Mouse (Mus musculus): Measurements from ENCODE around the gene Cdc42se2. TPM values are rescaled to one million over a fixed set of nuclear protein-coding genes. Genes with fewer than 3 reads are reported as not detected.

Gene Cdc42se2
- polyA plus RNA-seq, 1 experiment from 2014 or later, result 56.3 TPM

GRCm38 (mm10) chr11:54699972-54700371, 87.5 kb downstream of the Cdc42se2 start:
- no peak overlapping the region for H3K27ac ChIP-seq (ENCODE audit: low read length)
- DNase-seq (ENCODE audit: low spot score) (no peak), ATAC-seq (no peak)
- H3K27me3 ChIP-seq (replicated peaks; ENCODE audit: insufficient read depth, low read length), result no peaks in the 10 kb centered on the region
- no peaks in the 10 kb centered on the region for H3K4me1 ChIP-seq (ENCODE audit: insufficient read depth, low read depth, low read length)
- no peaks in the 10 kb centered on the region for H3K9me3 ChIP-seq (ENCODE audit: low read length)
- no peak overlapping the region for H3K4me2 ChIP-seq (replicated peaks; ENCODE audit: low read depth, low read length)
- TF ChIP-seq EP300 (IDR thresholded peaks at IDR 0.05), result no peak
- no peak for TF ChIP-seq CTCF (IDR thresholded peaks at IDR 0.05)
- H3K36me3 ChIP-seq (ENCODE audit: insufficient read depth, low read length), result peaks cover 9% of the 10 kb centered on the region; the same call in 1 of the 2 replicates
- no peak overlapping the region for H3K9ac ChIP-seq (replicated peaks; ENCODE audit: low read depth)
- H3K4me3 ChIP-seq (ENCODE audit: low read depth, low read length), result no peak overlapping the region
- WGBS, result 66% methylated on average over 3 of the region's 3 CpGs

- H3K36me3 ChIP-seq (ENCODE audit: insufficient read depth, low read length), result peaks cover 11% of the 10 kb centered on the region; the same call in 1 of the 2 replicates
- 85% methylated on average over 7 of the region's 7 CpGs for WGBS
- no peaks in the 10 kb centered on the region for H3K9me3 ChIP-seq (ENCODE audit: low read length)
- no peak overlapping the region for H3K9ac ChIP-seq (replicated peaks; ENCODE audit: low read depth)
- no peak overlapping the region for H3K27ac ChIP-seq (ENCODE audit: low read length)
- ATAC-seq (no peak), DNase-seq (ENCODE audit: low spot score) (no peak)
- TF ChIP-seq CTCF (IDR thresholded peaks at IDR 0.05), result no peak
- TF ChIP-seq EP300 (IDR thresholded peaks at IDR 0.05), result no peak
- no peaks in the 10 kb centered on the region for H3K27me3 ChIP-seq (replicated peaks; ENCODE audit: insufficient read depth, low read length)
- H3K4me1 ChIP-seq (ENCODE audit: insufficient read depth, low read depth, low read length), result no peaks in the 10 kb centered on the region
- no peak overlapping the region for H3K4me2 ChIP-seq (replicated peaks; ENCODE audit: low read depth, low read length)
- no peak overlapping the region for H3K4me3 ChIP-seq (ENCODE audit: low read depth, low read length)
Measured at GRCm38 (mm10) chr11:54698636-54699035, 88.8 kb downstream of the Cdc42se2 start.

- ATAC-seq, result no peak
- H3K4me2 ChIP-seq (replicated peaks; ENCODE audit: low read depth, low read length), result no peak overlapping the region
- no peaks in the 10 kb centered on the region for H3K27me3 ChIP-seq (replicated peaks; ENCODE audit: insufficient read depth, low read length)
- WGBS, result 95% methylated on average over 5 of the region's 5 CpGs
- no peaks in the 10 kb centered on the region for H3K4me1 ChIP-seq (ENCODE audit: insufficient read depth, low read depth, low read length)
- H3K9ac ChIP-seq (replicated peaks; ENCODE audit: low read depth), result no peak overlapping the region
- H3K4me3 ChIP-seq (ENCODE audit: low read depth, low read length), result no peak overlapping the region
- no peak for DNase-seq (ENCODE audit: low spot score)
- TF ChIP-seq CTCF (IDR thresholded peaks at IDR 0.05) (no peak), EP300 (IDR thresholded peaks at IDR 0.05) (no peak)
- H3K27ac ChIP-seq (ENCODE audit: low read length), result no peak overlapping the region
- peaks cover 13% of the 10 kb centered on the region; the same call in 1 of the 2 replicates for H3K36me3 ChIP-seq (ENCODE audit: insufficient read depth, low read length)
- H3K9me3 ChIP-seq (ENCODE audit: low read length), result no peaks in the 10 kb centered on the region
Measured at GRCm38 (mm10) chr11:54697611-54698010, 89.9 kb downstream of the Cdc42se2 start.

GRCm38 (mm10) chr11:54695951-54696350, 91.5 kb downstream of the Cdc42se2 start:
- 62% methylated on average over 4 of the region's 4 CpGs for WGBS
- H3K9me3 ChIP-seq (ENCODE audit: low read length), result no peaks in the 10 kb centered on the region
- DNase-seq (ENCODE audit: low spot score) (no peak), ATAC-seq (no peak)
- H3K27me3 ChIP-seq (replicated peaks; ENCODE audit: insufficient read depth, low read length), result no peaks in the 10 kb centered on the region
- no peak overlapping the region for H3K9ac ChIP-seq (replicated peaks; ENCODE audit: low read depth)
- no peak overlapping the region for H3K4me2 ChIP-seq (replicated peaks; ENCODE audit: low read depth, low read length)
- no peaks in the 10 kb centered on the region for H3K4me1 ChIP-seq (ENCODE audit: insufficient read depth, low read depth, low read length)
- H3K27ac ChIP-seq (ENCODE audit: low read length), result no peak overlapping the region
- no peak overlapping the region for H3K4me3 ChIP-seq (ENCODE audit: low read depth, low read length)
- H3K36me3 ChIP-seq (ENCODE audit: insufficient read depth, low read length), result peaks cover 16% of the 10 kb centered on the region
- TF ChIP-seq EP300 (IDR thresholded peaks at IDR 0.05) (no peak), CTCF (IDR thresholded peaks at IDR 0.05) (no peak)

- H3K9ac ChIP-seq (replicated peaks; ENCODE audit: low read depth), result no peak overlapping the region
- 75% methylated on average over 8 of the region's 8 CpGs for WGBS
- no peaks in the 10 kb centered on the region for H3K4me1 ChIP-seq (ENCODE audit: insufficient read depth, low read depth, low read length)
- no peak for ATAC-seq
- no peak overlapping the region for H3K4me2 ChIP-seq (replicated peaks; ENCODE audit: low read depth, low read length)
- no peak for DNase-seq (ENCODE audit: low spot score)
- H3K9me3 ChIP-seq (ENCODE audit: low read length), result no peaks in the 10 kb centered on the region
- TF ChIP-seq EP300 (IDR thresholded peaks at IDR 0.05), result no peak
- no peak for TF ChIP-seq CTCF (IDR thresholded peaks at IDR 0.05)
- no peak overlapping the region for H3K4me3 ChIP-seq (ENCODE audit: low read depth, low read length)
- no peak overlapping the region for H3K27ac ChIP-seq (ENCODE audit: low read length)
- H3K27me3 ChIP-seq (replicated peaks; ENCODE audit: insufficient read depth, low read length), result no peaks in the 10 kb centered on the region
- peaks cover 25% of the 10 kb centered on the region for H3K36me3 ChIP-seq (ENCODE audit: insufficient read depth, low read length)
Measured at GRCm38 (mm10) chr11:54694291-54694690, 93.2 kb downstream of the Cdc42se2 start.

- Histone ChIP-seq H3K9ac (replicated peaks; ENCODE audit: low read depth) (no peak overlapping the region), H3K4me2 (replicated peaks; ENCODE audit: low read depth, low read length) (no peak overlapping the region), H3K36me3 (ENCODE audit: insufficient read depth, low read length) (peaks cover 25% of the 10 kb centered on the region), H3K27ac (ENCODE audit: low read length) (no peak overlapping the region), H3K27me3 (replicated peaks; ENCODE audit: insufficient read depth, low read length) (no peaks in the 10 kb centered on the region), H3K4me1 (ENCODE audit: insufficient read depth, low read depth, low read length) (no peaks in the 10 kb centered on the region), H3K4me3 (ENCODE audit: low read depth, low read length) (no peak overlapping the region), H3K9me3 (ENCODE audit: low read length) (no peaks in the 10 kb centered on the region)
- DNase-seq (ENCODE audit: low spot score) (no peak), ATAC-seq (no peak)
- TF ChIP-seq CTCF (IDR thresholded peaks at IDR 0.05), result no peak
- TF ChIP-seq EP300 (IDR thresholded peaks at IDR 0.05), result no peak
- WGBS, result 76% methylated on average over 6 of the region's 6 CpGs
Measured at GRCm38 (mm10) chr11:54693696-54694095, 93.8 kb downstream of the Cdc42se2 start.

GRCm38 (mm10) chr11:54691179-54691578, 96.3 kb downstream of the Cdc42se2 start:
- WGBS, result 64% methylated on average over 4 of the region's 4 CpGs

More at GRCm38 (mm10) chr11:54691179-54691578, 96.3 kb downstream of the Cdc42se2 start:
- Histone ChIP-seq H3K27me3 (replicated peaks; ENCODE audit: insufficient read depth, low read length) (no peaks in the 10 kb centered on the region), H3K36me3 (ENCODE audit: insufficient read depth, low read length) (peaks cover 21% of the 10 kb centered on the region), H3K4me1 (ENCODE audit: insufficient read depth, low read depth, low read length) (no peaks in the 10 kb centered on the region), H3K9me3 (ENCODE audit: low read length) (no peaks in the 10 kb centered on the region), H3K4me2 (replicated peaks; ENCODE audit: low read depth, low read length) (no peak overlapping the region), H3K4me3 (ENCODE audit: low read depth, low read length) (no peak overlapping the region), H3K9ac (replicated peaks; ENCODE audit: low read depth) (no peak overlapping the region), H3K27ac (ENCODE audit: low read length) (no peak overlapping the region)
- DNase-seq (ENCODE audit: low spot score) (peak; percentile 57), ATAC-seq (no peak)
- no peak for TF ChIP-seq CTCF (IDR thresholded peaks at IDR 0.05)
- TF ChIP-seq EP300 (IDR thresholded peaks at IDR 0.05), result no peak
